Mouse (Mus musculus) thymus, adult 2 months (tissue): ENCODE measurements around the gene Tbc1d10c. TPM values are rescaled to one million over a fixed set of nuclear protein-coding genes. Genes with fewer than 3 reads are reported as not detected.
A peak's percentile ranks its signal among the peaks of the same experiment; 100 is the strongest.

Experiments
- DNase-seq: peaks from one replicate; pipeline ENCODE4 v3.0.0; 2021
- H3K27ac ChIP-seq: fragments of 200-500 bp; 2 replicates; pipeline ENCODE4 v1.5.1; 2012; ENCODE audit warnings: low read length, control low read depth; ENCODE audit not compliant: control insufficient read depth, insufficient read depth
- H3K27me3 ChIP-seq: fragments of 200-500 bp; 2 replicates; pipeline ENCODE4 v1.6.1; 2012; ENCODE audit warnings: mild to moderate bottlenecking, low read length, moderate library complexity, mixed read lengths; ENCODE audit not compliant: control insufficient read depth, insufficient read depth
- H3K36me3 ChIP-seq: fragments of 200-500 bp; 2 replicates; pipeline ENCODE4 v1.6.1; 2012; ENCODE audit warnings: mild to moderate bottlenecking, low read length, moderate library complexity; ENCODE audit not compliant: control insufficient read depth, insufficient read depth
- H3K4me1 ChIP-seq: fragments of 200-500 bp; replicated peaks from 2 replicates; pipeline ENCODE4 v1.6.1; 2012; ENCODE audit warnings: low read length; ENCODE audit not compliant: control insufficient read depth, insufficient read depth
- H3K4me3 ChIP-seq: fragments of 200-500 bp; 2 replicates; pipeline ENCODE4 v1.5.1; 2012; ENCODE audit warnings: mild to moderate bottlenecking, low read length, control low read depth, moderate library complexity; ENCODE audit not compliant: control insufficient read depth, insufficient read depth
- CTCF ChIP-seq: fragments of 200-500 bp; IDR thresholded peaks from 2 replicates; pipeline ENCODE4 v1.5.1; 2012; ENCODE audit warnings: mild to moderate bottlenecking, control low read depth, low read length, moderate library complexity, borderline replicate concordance; ENCODE audit not compliant: control insufficient read depth, poor library complexity, insufficient read depth; ENCODE audit errors: extremely low read depth
- POLR2A ChIP-seq: fragments of 200-500 bp; IDR thresholded peaks from 2 replicates; pipeline ENCODE4 v1.6.1; 2012; ENCODE audit warnings: mild to moderate bottlenecking, low read length, control low read depth, moderate library complexity; ENCODE audit not compliant: control insufficient read depth, poor library complexity, insufficient read depth; ENCODE audit errors: extremely low read depth
- WGBS: fragments of 180-500 bp; shearing (Covaris S2); methylation state at CpG from one replicate; pipeline ENCODE4 v1.1.7; 2018; 5-methylcytosine and 5-hydroxymethylcytosine counted together
- polyA plus RNA-seq: library from polyadenylated mRNA; depleted of rRNA; stranded (reverse); fragments of >200 nt; gene quantifications from 2 replicates; pipeline ENCODE4 v1.2.3, GENCODE M21; 2012

Tbc1d10c gene
- polyA plus RNA-seq, 1 experiment, result 718 TPM

DNA sequence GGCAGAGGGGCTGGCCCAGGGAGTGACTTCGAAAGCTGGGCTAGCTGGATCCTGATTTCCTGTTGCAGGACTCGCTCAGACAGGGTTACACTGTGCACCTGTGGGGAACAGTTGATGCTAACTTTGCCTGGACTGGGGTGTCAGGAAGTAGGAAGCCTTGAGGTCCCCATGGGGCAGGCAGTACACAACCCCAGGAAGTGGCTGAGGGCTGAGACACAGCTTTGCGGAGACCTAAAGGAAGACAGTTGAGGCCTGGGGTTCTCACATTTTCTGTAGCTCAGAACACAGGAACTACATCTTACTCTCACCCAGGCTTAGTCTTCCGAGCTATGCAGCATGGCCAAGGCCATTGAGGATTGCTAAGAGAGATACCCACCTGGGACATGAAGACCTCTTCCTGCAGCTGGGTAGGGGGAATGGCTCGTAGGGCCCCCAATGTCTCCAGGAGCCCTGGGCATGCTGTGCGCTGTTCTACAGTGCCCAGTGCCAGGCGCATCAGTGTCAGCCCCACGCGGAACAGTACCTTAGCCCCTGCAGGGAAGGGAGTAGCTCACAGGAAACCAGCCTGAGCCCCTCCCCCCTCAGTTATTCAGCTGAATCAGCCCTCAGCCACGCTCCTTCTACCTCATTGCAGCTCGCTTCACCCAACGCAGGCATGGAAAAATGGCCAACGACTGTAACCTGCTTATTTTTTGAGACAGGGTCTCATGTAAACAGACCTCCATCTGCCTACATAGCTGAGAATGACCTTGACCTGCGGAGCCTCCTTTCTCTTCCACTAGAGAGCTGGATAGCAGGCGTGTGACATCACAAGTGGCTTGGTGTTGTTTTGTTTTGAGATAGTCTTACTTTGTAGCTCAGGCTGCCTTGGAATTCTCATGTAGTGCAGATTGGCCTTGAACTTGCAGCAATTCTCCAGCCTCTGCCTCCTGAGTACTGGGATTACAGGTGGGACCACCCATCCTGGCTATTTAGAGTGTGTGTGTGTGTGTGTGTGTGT, 5.8 kb downstream of the Tbc1d10c start:
- 6% methylated on average over 15 of the region's 15 CpGs for WGBS
- Histone ChIP-seq H3K4me3 (peak overlapping the region; percentile 23), H3K36me3 (peaks cover 45% of the 10 kb centered on the region), H3K4me1 (peaks cover 67% of the 10 kb centered on the region), H3K27ac (peak overlapping the region; percentile 98), H3K27me3 (no peaks in the 10 kb centered on the region)
- no peak for TF ChIP-seq CTCF
- TF ChIP-seq POLR2A, result peak; percentile 17; the same call in 1 of the 2 replicates
- peak; percentile 87 for DNase-seq

DNA sequence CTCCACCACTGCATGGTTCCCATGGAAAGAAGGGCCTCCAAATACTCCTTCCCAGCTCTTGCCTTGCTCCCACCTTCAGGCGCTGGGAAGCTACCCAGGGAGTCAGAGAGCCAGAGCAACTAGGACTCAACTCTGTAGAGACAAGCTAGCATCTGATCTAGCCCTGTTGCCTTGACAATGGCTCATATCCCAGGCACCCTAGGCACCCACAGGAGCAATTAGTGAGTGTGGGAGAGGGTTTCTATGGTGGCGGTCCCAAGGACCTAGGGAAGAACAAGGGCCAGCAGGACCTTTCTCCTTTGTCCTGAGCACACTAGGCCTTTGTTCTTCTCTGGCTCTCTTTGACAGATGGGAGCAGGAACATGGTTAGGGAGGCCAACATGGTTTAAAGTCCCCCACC, 7.4 kb downstream of the Tbc1d10c start:
- peak overlapping the region; percentile 98; the same call in 1 of the 2 replicates for H3K27ac ChIP-seq
- WGBS, result 100% methylated on average over 2 of the region's 2 CpGs
- no peak overlapping the region for H3K4me3 ChIP-seq
- no peak for TF ChIP-seq POLR2A
- TF ChIP-seq CTCF, result no peak
- H3K27me3 ChIP-seq, result no peaks in the 10 kb centered on the region
- H3K36me3 ChIP-seq, result peaks cover 51% of the 10 kb centered on the region
- peaks cover 56% of the 10 kb centered on the region for H3K4me1 ChIP-seq
- DNase-seq, result no peak

DNA sequence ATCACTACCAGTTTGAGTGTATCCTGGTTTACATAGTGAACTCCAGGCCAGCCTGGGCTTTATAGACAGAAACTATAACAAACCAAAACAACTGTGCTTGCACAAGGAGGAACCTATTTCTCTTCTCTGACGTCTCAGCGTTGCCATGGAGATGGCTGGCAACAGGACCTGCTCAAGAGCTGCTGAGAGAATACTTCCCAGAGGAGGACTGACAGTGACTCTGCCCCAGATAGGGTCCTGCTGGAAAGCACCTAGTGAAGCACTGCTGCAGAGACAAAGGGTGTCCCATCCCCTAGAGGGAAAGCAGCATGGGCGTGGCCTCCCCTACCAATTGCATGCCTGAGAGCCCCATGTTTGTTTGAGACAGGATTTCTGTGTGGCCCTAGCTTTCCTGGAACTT, 9.2 kb downstream of the Tbc1d10c start:
- WGBS, result 63% methylated on average over 3 of the region's 3 CpGs
- Histone ChIP-seq H3K27me3 (no peaks in the 10 kb centered on the region), H3K27ac (no peak overlapping the region), H3K4me3 (no peak overlapping the region), H3K36me3 (peaks cover 45% of the 10 kb centered on the region), H3K4me1 (peaks cover 39% of the 10 kb centered on the region)
- no peak for TF ChIP-seq CTCF
- TF ChIP-seq POLR2A, result no peak
- DNase-seq, result no peak

DNA sequence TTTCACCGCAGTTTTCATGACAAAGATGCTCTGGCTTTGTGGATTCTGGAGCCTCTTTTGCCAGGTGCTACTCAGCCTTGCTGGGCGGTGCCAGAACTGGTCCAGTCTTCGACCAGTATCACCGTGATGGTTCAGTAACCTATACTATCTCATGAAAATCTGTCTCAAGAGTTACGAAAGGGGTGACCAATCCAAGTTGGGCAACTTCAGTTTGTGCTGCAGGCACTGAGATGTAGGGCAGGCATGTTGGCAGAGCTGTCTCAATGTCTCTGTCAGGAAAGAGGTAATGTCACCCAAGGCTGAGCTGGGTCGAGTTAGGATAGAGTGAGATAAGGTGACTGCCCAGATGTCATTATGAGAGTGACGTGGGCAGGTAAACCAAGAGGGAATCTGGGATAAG, 10.7 kb downstream of the Tbc1d10c start:
- DNase-seq, result no peak
- H3K4me3 ChIP-seq, result no peak overlapping the region
- no peak for TF ChIP-seq CTCF
- no peak for TF ChIP-seq POLR2A
- peaks cover 42% of the 10 kb centered on the region for H3K36me3 ChIP-seq
- 97% methylated on average over 7 of the region's 7 CpGs for WGBS
- H3K4me1 ChIP-seq, result peaks cover 26% of the 10 kb centered on the region
- H3K27ac ChIP-seq, result no peak overlapping the region
- no peaks in the 10 kb centered on the region for H3K27me3 ChIP-seq

DNA sequence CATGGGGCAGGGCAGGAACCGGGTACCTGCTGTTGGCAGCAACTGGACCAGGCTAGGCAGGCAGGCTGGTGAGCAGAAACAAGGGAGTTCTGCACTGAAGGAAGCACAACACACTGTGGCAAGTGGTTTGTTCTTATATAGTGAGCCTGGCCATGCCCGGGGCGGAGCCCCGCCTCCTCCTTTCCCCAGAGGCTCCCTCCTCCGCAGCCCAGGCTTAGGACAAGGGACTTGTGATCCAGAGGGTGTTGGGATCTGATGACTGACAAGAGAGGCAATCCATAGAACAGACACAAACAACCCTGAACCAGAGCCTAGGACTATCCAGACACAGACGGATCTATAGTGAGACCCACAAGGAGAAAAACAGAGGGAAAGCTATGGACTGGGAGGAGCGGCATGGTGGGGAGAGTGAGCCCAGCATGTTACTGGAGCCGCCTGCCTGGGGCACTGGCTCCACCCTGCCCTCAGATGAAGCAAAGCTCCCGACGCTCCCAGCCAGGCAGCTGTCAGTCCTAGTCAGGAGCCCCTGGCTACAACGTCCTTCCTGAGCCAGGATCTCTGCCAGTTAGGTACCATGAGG, 15.6 kb downstream of the Tbc1d10c start, which contains the start of gene Carns1:
TSS of gene Carns1 (minus strand) at position 112 of the 580 bp plus-strand sequence.
- no peak within 1 kb of the TSS for H3K27ac ChIP-seq

DNA sequence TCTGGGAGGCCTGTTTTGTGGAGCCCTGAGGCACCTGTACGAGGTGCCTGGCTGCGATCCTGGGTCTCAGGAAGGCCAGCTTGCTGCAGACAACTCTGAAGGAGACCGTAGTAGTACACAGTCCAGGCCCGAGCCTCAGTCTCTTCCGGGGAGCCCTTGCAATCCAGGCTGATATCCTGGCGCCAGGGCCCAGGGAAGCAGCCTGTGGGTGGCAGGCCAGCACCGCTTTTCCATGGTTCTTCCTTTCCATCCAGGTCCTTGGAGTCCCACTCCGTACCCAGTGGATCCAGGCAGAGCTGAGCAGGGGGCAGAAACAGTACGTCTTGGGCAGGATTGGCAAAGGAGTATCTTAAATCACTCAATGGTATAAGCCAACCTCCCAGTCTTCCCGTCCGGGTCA, 18.2 kb downstream of the Tbc1d10c start:
- no peak for DNase-seq
- Histone ChIP-seq H3K4me3 (no peak overlapping the region), H3K27ac (no peak overlapping the region), H3K27me3 (no peaks in the 10 kb centered on the region), H3K4me1 (peaks cover 25% of the 10 kb centered on the region), H3K36me3 (no peaks in the 10 kb centered on the region)
- TF ChIP-seq POLR2A (no peak), CTCF (no peak)
- 83% methylated on average over 11 of the region's 11 CpGs for WGBS

More for the DNA sequence above, 15.6 kb downstream of the Tbc1d10c start, which contains the start of gene Carns1:
- TF ChIP-seq CTCF (no peak), POLR2A (no peak)
- 84% methylated on average over 11 of the region's 11 CpGs for WGBS
- DNase-seq, result no peak
- H3K36me3 ChIP-seq, result 0 out of 2 replicates have a peak, but pooled peaks cover 10% of the 10 kb centered on the region
- peaks cover 17% of the 10 kb centered on the region for H3K4me1 ChIP-seq
- H3K4me3 ChIP-seq, result no peak within 1 kb of the TSS
- H3K27me3 ChIP-seq, result no peaks in the 10 kb centered on the region
